ENCODE assay signal across 8 mouse cellular contexts in the genomic region with DNA sequence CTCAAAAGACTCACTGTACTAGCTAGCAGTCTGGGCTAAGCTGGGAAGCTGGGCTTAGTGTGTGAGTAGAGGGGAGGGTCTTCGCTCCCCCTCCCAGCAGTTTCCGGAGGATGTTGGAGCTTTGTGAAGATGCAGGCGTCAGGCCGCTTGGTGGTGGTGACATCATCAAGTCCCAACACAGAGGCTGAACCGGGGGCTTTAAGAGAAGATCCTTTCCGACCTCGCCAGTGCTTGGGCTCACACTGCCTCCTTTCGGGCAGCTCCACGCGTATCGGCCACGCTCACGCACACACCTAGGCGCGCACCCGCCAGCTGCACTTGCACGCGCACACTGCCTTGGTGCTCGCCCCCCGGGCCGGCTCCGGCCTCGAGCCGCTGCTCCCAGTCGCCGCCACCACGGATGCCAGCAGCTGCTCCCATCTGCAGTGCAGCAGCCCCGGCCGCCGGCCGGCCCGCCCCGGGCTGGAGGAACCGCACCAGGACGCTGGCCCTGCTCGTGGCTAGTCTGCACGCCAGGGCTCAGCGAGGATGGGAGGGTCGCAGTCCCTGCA.
DNase-seq lines count a peak whose midpoint lies in the region; ATAC-seq and TF ChIP-seq lines count a peak whose summit lies in the region.

No protein-coding gene starts in this region.

- no peaks in the 10 kb centered on the region for H3K27me3 ChIP-seq in limb, embryonic 14.5 days (ENCODE audit: control insufficient read depth, insufficient read depth, low read length)
- no peaks in the 10 kb centered on the region for H3K27me3 ChIP-seq in midbrain, embryonic 16.5 days (ENCODE audit: control insufficient read depth, insufficient read depth, low read depth, low read length)
- no peaks in the 10 kb centered on the region for H3K27me3 ChIP-seq in stomach, postnatal 0 days (ENCODE audit: control insufficient read depth, insufficient read depth, low read length)

- intact Hi-C loops in gastrocnemius, adult 2 months (cut with DNase I), result no loop called here

- H3K9ac ChIP-seq in limb, embryonic 14.5 days (ENCODE audit: low read depth, low read length, severe bottlenecking), result peak overlapping the region; percentile 89
- H3K9ac ChIP-seq in midbrain, embryonic 16.5 days (ENCODE audit: low read depth, low read length), result peak overlapping the region; percentile 94
- peak overlapping the region; percentile 65 for H3K9ac ChIP-seq in stomach, postnatal 0 days (ENCODE audit: low read length)

- H3K36me3 ChIP-seq in limb, embryonic 14.5 days (ENCODE audit: control insufficient read depth, insufficient read depth, low read length), result no peaks in the 10 kb centered on the region
- H3K36me3 ChIP-seq in midbrain, embryonic 16.5 days (ENCODE audit: control insufficient read depth, insufficient read depth, low read length), result no peaks in the 10 kb centered on the region
- no peaks in the 10 kb centered on the region for H3K36me3 ChIP-seq in stomach, postnatal 0 days (ENCODE audit: control insufficient read depth, insufficient read depth, low read length)

- TF ChIP-seq CTCF in gastrocnemius, adult 2 months (IDR thresholded peaks at IDR 0.05), result peak; percentile 36; the same call in 1 of the 2 replicates
- TF ChIP-seq CTCF in stomach, postnatal 0 days (IDR thresholded peaks at IDR 0.05; ENCODE audit: low read depth), result peak; percentile 60

- TF ChIP-seq EP300 in stomach, postnatal 0 days (optimal IDR thresholded peaks at IDR 0.05), result no peak

- WGBS in limb, embryonic 14.5 days, result 0% methylated on average over 35 of the region's 39 CpGs
- under 1% methylated on average over 38 of the region's 39 CpGs for WGBS in midbrain, embryonic 16.5 days
- WGBS in stomach, postnatal 0 days, result 5% methylated on average over 39 of the region's 39 CpGs

- peak overlapping the region; percentile 61 for H3K4me3 ChIP-seq in gastrocnemius, adult 2 months
- peak overlapping the region; percentile 67 for H3K4me3 ChIP-seq in limb, embryonic 14.5 days (replicated peaks; ENCODE audit: low read length)
- peak overlapping the region; percentile 62 for H3K4me3 ChIP-seq in midbrain, embryonic 16.5 days (ENCODE audit: low read depth, low read length)
- H3K4me3 ChIP-seq in stomach, postnatal 0 days (ENCODE audit: low read depth, low read length), result peak overlapping the region; percentile 49

- ATAC-seq in limb, embryonic 14.5 days (ENCODE audit: low FRiP score, low read depth), result peak; percentile 83
- peak; percentile 91 for ATAC-seq in midbrain, embryonic 16.5 days
- peak; percentile 65 for ATAC-seq in stomach, postnatal 0 days (ENCODE audit: low FRiP score, low TSS enrichment)

- TF ChIP-seq POLR2A in limb, embryonic 14.5 days (IDR thresholded peaks at IDR 0.05; ENCODE audit: borderline replicate concordance, extremely low read depth, insufficient read depth, insufficient read length), result no peak

- DNase-seq in gastrocnemius, adult 2 months, result peak; percentile 72
- no peak for DNase-seq in gastrocnemius, adult 18-20 months (ENCODE audit: low spot score)
- peak; percentile 87 to 90 for DNase-seq in cerebellum, postnatal 25 days
- DNase-seq in frontal cortex, postnatal 36 days (ENCODE audit: low spot score in 2 of 2), result peak; percentile 73 to 81
- DNase-seq in induced T-regulatory cell, adult 2 months (ENCODE audit: low read depth), result peak; percentile 14
- peak; percentile 90 for DNase-seq in limb, embryonic 14.5 days (ENCODE audit: low spot score)
- peak; percentile 74 for DNase-seq in stomach, postnatal 0 days (ENCODE audit: low spot score)

- no peaks in the 10 kb centered on the region for H3K9me3 ChIP-seq in limb, embryonic 14.5 days (ENCODE audit: control insufficient read depth, low read length)
- no peaks in the 10 kb centered on the region for H3K9me3 ChIP-seq in midbrain, embryonic 16.5 days (replicated peaks; ENCODE audit: control insufficient read depth, low read length, poor library complexity, severe bottlenecking)
- H3K9me3 ChIP-seq in stomach, postnatal 0 days (ENCODE audit: control insufficient read depth, low read length), result no peaks in the 10 kb centered on the region

- peaks cover 34% of the 10 kb centered on the region for H3K4me1 ChIP-seq in limb, embryonic 14.5 days (ENCODE audit: control insufficient read depth, insufficient read depth, low read length)
- peaks cover 38% of the 10 kb centered on the region for H3K4me1 ChIP-seq in midbrain, embryonic 16.5 days (ENCODE audit: control insufficient read depth, insufficient read depth, low read length)
- peaks cover 6% of the 10 kb centered on the region for H3K4me1 ChIP-seq in stomach, postnatal 0 days (replicated peaks; ENCODE audit: control insufficient read depth, insufficient read depth)

- H3K4me2 ChIP-seq in limb, embryonic 14.5 days (replicated peaks; ENCODE audit: low read depth, low read length, severe bottlenecking), result peak overlapping the region; percentile 88
- peak overlapping the region; percentile 68 for H3K4me2 ChIP-seq in midbrain, embryonic 16.5 days (ENCODE audit: low read length)
- peak overlapping the region; percentile 71 for H3K4me2 ChIP-seq in stomach, postnatal 0 days (replicated peaks; ENCODE audit: low read depth)

- H3K27ac ChIP-seq in gastrocnemius, adult 2 months, result peak overlapping the region; percentile 76
- H3K27ac ChIP-seq in limb, embryonic 14.5 days (replicated peaks; ENCODE audit: low read depth, low read length), result peak overlapping the region; percentile 95
- peak overlapping the region; percentile 96 for H3K27ac ChIP-seq in midbrain, embryonic 16.5 days (ENCODE audit: low read length)
- H3K27ac ChIP-seq in stomach, postnatal 0 days (replicated peaks), result peak overlapping the region; percentile 85
